Mouse (Mus musculus): ENCODE results near the gene Olfr1094. TPM values are rescaled to one million over a fixed set of nuclear protein-coding genes. Genes with fewer than 3 reads are reported as not detected.

Olfr1094 gene
- not detected in 2 replicates for polyA plus RNA-seq (2012; rRNA removed; ENCODE audit: low replicate concordance)

GRCm38 (mm10) chr2:86824363-86824762, at the start of gene Olfr1094:
Gene Olfr1094, plus strand, starts transcription at chr2:86824663.

GRCm38 (mm10) chr2:86782179-86782578, 42.3 kb upstream of the Olfr1094 start, which contains the start of gene Olfr1093:
Gene Olfr1093, plus strand, starts transcription at chr2:86782479.

GRCm38 (mm10) chr2:86809918-86810317, 14.5 kb upstream of the Olfr1094 start, which contains the start of gene Olfr141:
Gene Olfr141, minus strand, starts transcription at chr2:86810018.

GRCm38 (mm10) chr2:86851596-86851995, 27.1 kb downstream of the Olfr1094 start, which contains the start of gene Olfr1095:
Gene Olfr1095, minus strand, starts transcription at chr2:86851696.

GRCm38 (mm10) chr2:86874702-86875101, 50.2 kb downstream of the Olfr1094 start, which contains the start of gene Gm13723:
Gene Gm13723, minus strand, starts transcription at chr2:86874802.

Other genes starting within 250 kb of the Olfr1094 start
- gene Olfr1082, start 225.7 kb upstream of the Olfr1094 start, polyA plus RNA-seq (2012; rRNA removed; ENCODE audit: low replicate concordance), result not detected in 2 replicates
- not detected in 2 replicates for gene Olfr1084, start 184.9 kb upstream of the Olfr1094 start, polyA plus RNA-seq (2012; rRNA removed; ENCODE audit: low replicate concordance)
- gene Olfr1085, start 162.6 kb upstream of the Olfr1094 start, polyA plus RNA-seq (2012; rRNA removed; ENCODE audit: low replicate concordance), result not detected in 2 replicates
- gene Olfr1086, start 144.6 kb upstream of the Olfr1094 start, polyA plus RNA-seq (2012; rRNA removed; ENCODE audit: low replicate concordance), result not detected in 2 replicates
- gene Olfr1087, start 126.3 kb upstream of the Olfr1094 start, polyA plus RNA-seq (2012; rRNA removed; ENCODE audit: low replicate concordance), result not detected in 2 replicates
- not detected in 2 replicates for gene Olfr1089, start 91.0 kb upstream of the Olfr1094 start, polyA plus RNA-seq (2012; rRNA removed; ENCODE audit: low replicate concordance)
- gene Olfr1090, start 65.7 kb upstream of the Olfr1094 start, polyA plus RNA-seq (2012; rRNA removed; ENCODE audit: low replicate concordance), result not detected in 2 replicates
- not detected in 2 replicates for gene Olfr1093, start 42.2 kb upstream of the Olfr1094 start, polyA plus RNA-seq (2012; rRNA removed; ENCODE audit: low replicate concordance)
- gene Olfr141, start 14.6 kb upstream of the Olfr1094 start, polyA plus RNA-seq (2012; rRNA removed; ENCODE audit: low replicate concordance), result not detected in 2 replicates
- not detected in 2 replicates for gene Olfr1095, start 27.0 kb downstream of the Olfr1094 start, polyA plus RNA-seq (2012; rRNA removed; ENCODE audit: low replicate concordance)
- not detected in 2 replicates for gene Gm13723, start 50.1 kb downstream of the Olfr1094 start, polyA plus RNA-seq (2012; rRNA removed; ENCODE audit: low replicate concordance)
- gene Olfr1097, start 67.6 kb downstream of the Olfr1094 start, polyA plus RNA-seq (2012; rRNA removed; ENCODE audit: low replicate concordance), result not detected in 2 replicates
- not detected in 2 replicates for gene Olfr1098, start 99.9 kb downstream of the Olfr1094 start, polyA plus RNA-seq (2012; rRNA removed; ENCODE audit: low replicate concordance)
- not detected in 2 replicates for gene Olfr1099, start 136.0 kb downstream of the Olfr1094 start, polyA plus RNA-seq (2012; rRNA removed; ENCODE audit: low replicate concordance)
- not detected in 2 replicates for gene Olfr1100, start 155.3 kb downstream of the Olfr1094 start, polyA plus RNA-seq (2012; rRNA removed; ENCODE audit: low replicate concordance)
- gene Olfr1101, start 166.6 kb downstream of the Olfr1094 start, polyA plus RNA-seq (2012; rRNA removed; ENCODE audit: low replicate concordance), result not detected in 2 replicates
- not detected in 2 replicates for gene Olfr1102, start 173.7 kb downstream of the Olfr1094 start, polyA plus RNA-seq (2012; rRNA removed; ENCODE audit: low replicate concordance)
- not detected in 2 replicates for gene Olfr1104, start 202.4 kb downstream of the Olfr1094 start, polyA plus RNA-seq (2012; rRNA removed; ENCODE audit: low replicate concordance)
- gene Olfr1105, start 211.9 kb downstream of the Olfr1094 start, polyA plus RNA-seq (2012; rRNA removed; ENCODE audit: low replicate concordance), result not detected in 2 replicates
- not detected in 2 replicates for gene Olfr1106, start 227.6 kb downstream of the Olfr1094 start, polyA plus RNA-seq (2012; rRNA removed; ENCODE audit: low replicate concordance)